Mouse (Mus musculus): ENCODE measurements around the gene Trim27.

Gene Trim27

GRCm38 (mm10) chr13:21172241-21173027, 6.8 kb upstream of the Trim27 start:
- DNase-seq = peak; percentile 75

- DNase-seq = peak; percentile 61
Observed at GRCm38 (mm10) chr13:21173072-21173471, 6.2 kb upstream of the Trim27 start.

GRCm38 (mm10) chr13:21176733-21177132, 2.5 kb upstream of the Trim27 start:
- no peak for DNase-seq

GRCm38 (mm10) chr13:21177657-21178056, 1.6 kb upstream of the Trim27 start:
- DNase-seq = no peak

- no peak for DNase-seq
Observed at GRCm38 (mm10) chr13:21178364-21178763, 881 bp upstream of the Trim27 start.

- peak; percentile 83 for DNase-seq
Observed at GRCm38 (mm10) chr13:21179724-21180550, 692 bp downstream of the Trim27 start.

- peak; percentile 53 for DNase-seq
Observed at GRCm38 (mm10) chr13:21180551-21181530, 1.6 kb downstream of the Trim27 start.

GRCm38 (mm10) chr13:21181996-21182395, 2.8 kb downstream of the Trim27 start:
- no peak for DNase-seq

GRCm38 (mm10) chr13:21183066-21183465, 3.8 kb downstream of the Trim27 start:
- DNase-seq = no peak

- DNase-seq = no peak
Observed at GRCm38 (mm10) chr13:21183661-21184060, 4.4 kb downstream of the Trim27 start.

GRCm38 (mm10) chr13:21185521-21185920, 6.3 kb downstream of the Trim27 start:
- DNase-seq = no peak

- DNase-seq = no peak
Observed at GRCm38 (mm10) chr13:21195406-21196228, 16.4 kb downstream of the Trim27 start.

- DNase-seq = no peak
Observed at GRCm38 (mm10) chr13:21197721-21198120, 18.5 kb downstream of the Trim27 start.

GRCm38 (mm10) chr13:21198313-21198712, 19.1 kb downstream of the Trim27 start:
- DNase-seq = no peak

- no peak for DNase-seq
Observed at GRCm38 (mm10) chr13:21199046-21200028, 20.1 kb downstream of the Trim27 start.

GRCm38 (mm10) chr13:21200043-21200999, 21.1 kb downstream of the Trim27 start:
- peak; percentile 98 for DNase-seq

GRCm38 (mm10) chr13:21215275-21215983, 36.2 kb downstream of the Trim27 start:
- peak; percentile 77 for DNase-seq

GRCm38 (mm10) chr13:21216781-21217180, 37.5 kb downstream of the Trim27 start:
- no peak for DNase-seq
